Mouse (Mus musculus) induced T-regulatory cell, adult 2 months (primary cell): ENCODE data around the gene Wfdc5.
A peak's percentile ranks its signal among the peaks of the same experiment; 100 is the strongest.
"Not testable (repeated sequence)": the region's sequence is repeated elsewhere in the genome, so short reads cannot be mapped to it uniquely, and the experiment has no call there.

ENCODE experiments used
- DNase-seq: peaks from one replicate; pipeline ENCODE4 v3.0.0-alpha.2; 2012; ENCODE audit warnings: low read depth

Wfdc5 gene

DNA sequence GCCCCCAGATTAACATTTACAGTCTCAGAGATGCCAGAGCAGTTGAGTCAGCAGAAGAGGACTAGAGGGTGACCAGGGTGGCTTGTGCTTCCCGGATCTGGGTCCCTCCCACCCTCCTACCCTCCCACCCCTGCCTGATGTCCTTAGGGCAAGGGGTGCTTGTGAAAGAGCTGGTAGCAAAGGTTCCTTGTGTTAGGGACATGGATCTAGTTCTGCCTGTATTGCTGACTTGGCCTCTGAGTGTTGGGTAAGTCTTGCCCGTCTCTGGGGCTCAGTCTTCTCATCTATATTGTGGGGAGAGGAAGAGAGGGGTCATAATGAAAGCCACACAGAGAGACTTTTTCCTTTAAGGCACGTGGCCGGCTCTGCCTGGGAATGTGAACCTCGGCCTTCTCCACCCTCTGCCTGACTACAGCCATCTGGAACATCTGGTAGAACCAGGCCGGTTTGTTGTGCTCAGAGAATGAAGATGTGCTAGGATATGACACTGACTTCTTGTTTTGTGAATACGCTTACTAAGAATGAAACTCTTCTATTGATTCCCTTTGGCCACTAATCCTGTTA lies at the start of gene Wfdc5:
Gene Wfdc5, minus strand, starts transcription at position 51 of the 564 bp plus-strand sequence.
- DNase-seq: no peak

DNA sequence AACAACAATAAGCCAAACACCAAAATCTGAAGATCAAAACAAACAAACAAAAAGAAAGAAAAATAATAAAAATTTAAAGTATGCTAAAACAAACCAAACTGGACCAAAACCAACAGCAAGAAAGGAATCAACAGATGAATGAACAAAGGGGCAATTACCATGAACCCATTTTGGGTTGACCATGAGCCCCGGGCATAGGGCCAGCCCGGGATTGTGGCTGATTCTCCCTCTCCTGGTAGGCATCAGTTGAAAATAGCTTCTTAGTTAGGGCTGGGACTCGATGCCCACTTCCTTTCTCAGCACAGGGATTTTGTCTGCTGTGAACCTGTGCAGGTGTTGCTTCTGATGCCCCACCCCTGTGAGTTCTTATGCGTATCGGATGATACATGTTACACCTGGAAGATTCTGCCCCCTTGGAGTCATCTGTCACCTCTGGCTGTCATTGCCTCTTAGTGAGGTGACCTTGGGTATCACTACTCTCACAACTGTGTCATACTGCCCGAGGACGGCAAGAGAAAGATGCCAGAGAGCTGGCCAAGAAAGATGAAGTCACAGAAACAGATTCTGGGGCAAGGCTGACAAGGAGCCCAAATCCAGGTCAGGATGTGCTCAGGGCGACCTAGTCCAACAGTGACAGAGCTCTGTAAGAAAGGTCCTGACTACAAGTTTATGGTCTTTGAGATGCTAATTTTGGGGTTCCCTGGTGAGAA lies 46.0 kb upstream of the Wfdc5 start:
- no peak for DNase-seq

DNA sequence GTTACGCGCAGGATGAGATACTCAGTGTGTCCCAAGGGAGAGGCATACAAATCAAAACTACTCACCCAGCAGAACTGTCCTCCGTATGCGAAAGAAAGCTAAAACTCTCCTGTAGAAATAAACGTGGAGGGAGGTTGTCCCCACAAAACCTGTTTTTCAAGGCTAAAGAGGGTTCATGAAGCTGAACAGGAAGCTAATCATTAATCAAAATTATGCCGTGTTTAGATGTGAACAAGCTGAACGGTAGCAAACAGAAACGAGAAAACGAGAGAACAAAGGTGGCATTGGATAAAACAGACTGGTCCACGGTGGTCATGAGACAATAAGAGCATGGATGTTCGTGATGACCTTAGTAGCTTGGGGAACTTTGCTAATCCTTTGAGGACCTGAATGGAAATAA lies 39.0 kb upstream of the Wfdc5 start, which contains the start of gene Wfdc15b:
Gene Wfdc15b, minus strand, starts transcription at position 139 of the 400 bp plus-strand sequence.
- DNase-seq: no peak

DNA sequence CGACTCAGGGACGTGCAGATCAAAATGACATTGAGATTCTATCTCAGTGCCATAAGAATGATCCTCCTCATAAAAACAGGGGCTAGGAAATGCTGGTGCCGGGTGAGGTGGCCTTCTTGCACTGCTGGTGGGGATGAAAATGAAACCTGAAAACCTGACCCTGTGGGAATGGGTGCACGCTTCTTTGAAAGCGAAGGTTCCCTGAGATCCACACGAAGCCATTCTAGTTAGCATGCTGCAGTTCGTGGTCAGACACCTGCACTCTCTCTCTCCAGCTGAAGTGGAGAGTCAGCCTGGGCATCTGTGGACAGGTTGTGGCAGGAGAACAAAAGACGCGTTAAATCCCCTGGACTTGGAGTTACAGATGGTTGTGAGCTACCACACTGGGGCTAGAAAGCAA lies 36.8 kb upstream of the Wfdc5 start:
- DNase-seq: no peak

DNA sequence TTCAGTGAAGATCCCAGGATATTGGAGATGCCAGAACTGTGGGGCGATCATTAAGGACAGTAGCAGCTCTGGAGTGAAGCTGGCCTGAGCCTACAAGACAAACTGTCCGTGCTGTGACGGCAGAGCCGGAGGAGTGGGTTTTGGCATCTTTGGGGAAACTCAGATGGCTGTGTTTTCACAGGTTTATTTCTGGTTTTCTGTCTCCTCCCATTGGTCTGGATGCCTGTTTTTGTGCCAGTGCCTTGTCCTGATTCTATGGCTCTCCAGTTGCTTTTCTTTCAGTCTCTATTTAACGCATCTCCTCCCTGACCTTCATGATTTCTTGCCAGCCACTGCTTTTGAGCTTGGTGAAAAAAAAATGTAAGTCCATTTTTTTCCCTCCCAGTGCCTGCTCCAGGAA lies 30.2 kb upstream of the Wfdc5 start:
- DNase-seq: no peak

DNA sequence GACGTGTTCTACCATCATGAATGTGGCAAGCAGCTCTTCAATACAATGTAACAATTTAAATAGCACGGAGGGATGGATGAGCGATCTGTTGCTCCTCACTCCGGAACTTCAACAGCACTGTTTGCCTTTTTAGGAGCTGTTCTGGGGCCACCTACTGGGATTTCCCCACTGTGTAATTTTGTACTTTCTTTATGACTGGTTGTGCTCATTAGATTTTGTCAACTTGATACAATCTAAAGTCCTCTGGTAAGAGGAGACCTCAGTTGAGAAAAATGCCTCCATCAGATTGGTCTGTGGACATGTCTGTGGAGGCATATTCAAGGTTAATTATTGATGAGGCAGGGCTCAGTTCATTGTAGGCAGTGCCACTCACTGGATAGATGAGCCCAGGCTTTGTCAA lies 28.4 kb upstream of the Wfdc5 start:
- peak; percentile 74 for DNase-seq

DNA sequence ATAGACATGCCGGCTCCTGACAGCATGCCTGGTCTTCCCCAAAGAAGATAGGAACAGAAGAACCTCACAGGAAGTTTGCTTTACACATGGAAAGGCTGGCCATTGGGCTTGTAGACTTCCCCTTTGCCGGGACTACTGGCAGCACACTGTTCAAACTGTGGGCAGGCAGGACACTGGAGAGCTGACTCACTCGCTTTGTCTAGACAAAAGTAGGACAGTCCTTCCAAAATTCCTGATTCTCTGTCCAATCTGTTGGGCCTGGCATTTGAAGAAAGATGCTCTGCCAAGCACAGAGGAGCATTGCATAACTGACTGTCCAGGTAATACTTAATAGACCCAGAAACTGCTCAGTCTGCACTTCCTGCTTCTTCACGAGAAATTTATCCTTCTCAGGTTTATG lies 24.1 kb upstream of the Wfdc5 start:
- no peak for DNase-seq

DNA sequence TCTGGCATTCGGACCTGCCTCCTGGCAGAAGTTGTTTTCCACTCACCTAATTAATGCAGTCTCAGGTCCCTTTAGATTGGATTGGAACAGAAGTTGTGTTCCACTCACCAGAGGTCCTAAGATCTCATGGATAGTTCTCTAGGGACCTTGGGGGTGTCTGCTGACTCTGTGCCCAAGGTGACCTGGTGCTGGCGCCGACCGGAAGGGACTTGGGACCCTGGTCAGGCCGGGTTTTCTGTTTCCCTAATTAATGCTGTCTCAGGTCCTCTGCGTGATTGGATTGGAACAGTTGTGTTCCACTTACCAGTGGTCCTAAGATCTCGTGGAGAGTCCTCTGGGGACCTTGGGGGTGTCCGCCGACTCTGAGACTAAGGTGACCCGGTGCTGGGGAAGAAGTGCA lies 23.5 kb upstream of the Wfdc5 start:
- DNase-seq: not testable (repeated sequence)

DNA sequence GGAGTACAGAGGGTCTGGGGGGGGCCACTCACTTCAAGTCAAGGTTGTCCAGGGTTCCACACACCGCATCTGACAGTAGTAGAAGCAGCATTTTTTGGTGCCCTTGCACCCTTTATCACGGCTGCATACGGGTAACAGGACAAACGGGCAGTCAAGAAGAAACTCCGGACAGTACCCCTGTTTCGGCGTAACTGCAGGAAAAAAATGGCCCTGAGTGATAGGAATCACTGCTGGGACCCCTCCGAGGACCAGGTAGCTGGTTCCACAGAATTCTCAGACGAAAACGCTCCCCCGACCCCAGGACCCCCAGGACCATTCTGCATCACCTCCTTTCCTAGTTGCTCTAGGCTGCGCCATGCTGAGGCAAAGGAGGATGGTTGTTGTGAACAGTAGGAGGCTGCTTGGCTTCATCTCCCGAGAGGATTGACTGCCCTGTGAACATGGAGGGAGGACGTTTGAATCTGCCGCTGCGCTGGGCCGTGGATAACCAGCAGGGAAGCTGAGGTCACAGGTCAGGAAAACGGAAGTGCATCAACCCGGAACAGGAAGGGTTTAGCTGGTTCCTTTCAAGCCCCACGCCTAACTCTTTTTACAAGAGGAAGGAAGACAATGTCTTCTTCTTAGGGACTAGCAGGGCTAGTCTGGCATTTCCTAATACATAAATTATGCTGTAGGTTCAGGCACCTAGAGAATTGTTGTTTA lies 17.2 kb upstream of the Wfdc5 start, which contains the start of gene Wfdc15a:
Gene Wfdc15a, minus strand, starts transcription at position 505 of the 702 bp plus-strand sequence.
- DNase-seq: no peak

DNA sequence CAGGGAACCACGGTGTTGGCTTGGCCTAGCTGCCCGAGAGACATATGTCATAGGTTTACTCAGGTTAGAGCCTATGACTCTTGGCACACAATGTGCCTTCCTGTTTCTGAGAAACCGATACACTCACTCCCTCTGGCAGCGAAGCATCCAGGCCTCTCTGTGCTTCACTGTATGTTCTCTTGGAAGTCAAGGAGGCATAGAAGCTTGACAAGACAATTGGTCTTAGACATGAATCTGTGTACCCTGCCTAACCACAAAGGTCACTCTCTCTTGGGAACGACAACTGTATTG lies 14.1 kb upstream of the Wfdc5 start:
- no peak for DNase-seq

DNA sequence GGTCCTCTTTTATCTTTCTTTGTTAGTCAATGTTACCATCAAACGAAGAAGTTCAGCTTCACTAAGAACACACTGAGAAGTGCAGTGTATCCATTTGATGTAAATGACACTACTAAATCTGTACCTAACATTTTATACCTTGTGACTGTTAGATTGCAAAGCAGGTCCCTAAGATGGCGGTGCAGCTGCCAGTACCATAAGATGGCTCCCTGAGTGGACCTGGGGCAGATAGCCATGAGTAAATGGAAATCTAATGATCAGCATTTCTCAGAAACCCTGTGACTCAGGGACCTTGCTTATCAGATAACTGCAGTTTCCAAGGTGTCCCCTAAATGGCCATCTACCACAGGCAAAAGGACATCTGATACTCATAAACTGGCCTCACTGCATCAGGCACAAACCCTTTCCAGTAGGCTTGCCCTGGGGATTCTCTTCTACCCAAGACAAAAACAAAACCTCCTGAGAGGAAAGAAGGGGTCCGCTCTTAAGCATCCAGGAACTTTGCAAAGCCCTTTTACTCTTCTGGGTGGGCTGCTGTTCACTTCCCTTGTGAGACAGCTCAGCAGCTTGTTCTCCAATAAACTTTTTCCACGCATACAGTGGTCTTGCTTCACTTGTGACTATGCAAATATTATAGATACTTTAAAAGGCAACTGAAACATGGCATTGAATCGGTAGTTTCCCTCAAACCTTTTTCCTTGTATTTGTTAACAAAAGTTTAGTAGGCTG lies 13.6 kb upstream of the Wfdc5 start:
- DNase-seq: no peak

DNA sequence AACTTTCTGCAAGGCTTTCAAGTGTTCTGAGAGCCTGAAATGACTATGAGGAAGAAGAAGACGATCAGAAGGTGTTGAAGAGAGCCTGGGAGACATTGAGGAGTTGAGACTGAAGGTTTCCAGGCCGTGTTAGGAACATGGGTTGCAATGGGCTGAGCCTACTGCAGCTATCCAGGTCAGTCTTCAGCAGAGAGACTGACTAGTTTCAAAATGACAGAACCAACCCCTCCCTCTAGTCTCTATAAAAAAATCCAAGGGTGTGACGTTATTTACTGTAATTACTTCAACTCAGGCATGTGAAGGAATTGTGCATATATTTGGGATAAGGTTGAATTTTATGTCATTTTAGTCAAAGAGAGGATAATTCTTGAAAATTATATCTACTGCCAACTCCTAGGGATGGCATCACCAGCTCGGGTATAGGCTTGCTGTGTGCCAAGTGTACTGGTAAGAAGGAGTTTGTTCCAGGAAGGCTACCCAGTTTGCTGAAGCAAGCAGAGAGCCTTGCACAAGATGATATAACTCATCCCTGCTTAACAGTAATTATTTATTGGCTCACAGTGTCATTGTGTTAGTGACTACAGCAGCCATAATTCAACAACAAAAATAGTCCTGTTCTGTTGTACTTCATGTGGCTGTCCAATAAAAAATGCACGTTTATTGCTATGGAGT lies 12.6 kb upstream of the Wfdc5 start:
- DNase-seq: no peak

DNA sequence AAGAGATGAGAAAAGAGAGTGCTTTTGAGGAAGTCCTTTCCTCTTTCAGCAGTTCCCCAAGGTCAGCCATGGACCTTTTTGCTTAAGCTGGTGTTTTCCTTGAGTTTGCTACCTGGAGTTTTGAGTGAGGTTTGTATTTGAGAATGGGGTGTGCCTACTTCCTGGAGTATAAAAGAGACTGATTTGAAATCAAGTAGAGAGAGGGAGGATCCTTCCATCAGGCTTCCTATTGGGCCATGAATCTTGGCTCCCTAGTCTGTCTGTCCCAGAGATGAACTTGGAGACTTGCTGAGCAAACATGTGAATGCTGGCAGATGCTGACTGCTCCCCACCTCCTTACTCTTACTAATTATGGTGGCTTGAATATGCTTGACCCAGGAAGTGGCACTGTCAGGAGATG lies 9.7 kb upstream of the Wfdc5 start:
- DNase-seq: no peak

DNA sequence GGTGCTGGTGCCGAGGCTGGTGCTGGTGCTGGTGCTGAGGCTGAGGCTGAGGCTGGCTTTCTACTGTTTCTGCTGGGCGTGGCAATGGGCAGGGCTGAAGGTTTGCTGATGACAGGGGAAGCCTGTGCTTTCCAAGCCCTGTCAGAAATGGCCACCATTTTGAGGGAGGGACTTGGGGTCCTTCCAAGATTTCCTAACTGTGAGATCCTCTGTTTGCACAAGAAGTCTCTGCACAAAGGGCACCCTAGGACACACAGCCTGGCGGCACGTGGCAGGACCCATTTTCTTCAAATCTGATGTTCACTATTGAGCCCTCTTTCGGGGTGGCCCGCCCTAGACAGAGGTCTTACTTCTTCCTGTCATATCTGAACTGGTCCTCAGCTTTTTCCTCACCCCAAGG lies 8.0 kb upstream of the Wfdc5 start, which contains the start of gene Wfdc12:
Gene Wfdc12, minus strand, starts transcription at position 33 of the 400 bp plus-strand sequence.
- DNase-seq: no peak

DNA sequence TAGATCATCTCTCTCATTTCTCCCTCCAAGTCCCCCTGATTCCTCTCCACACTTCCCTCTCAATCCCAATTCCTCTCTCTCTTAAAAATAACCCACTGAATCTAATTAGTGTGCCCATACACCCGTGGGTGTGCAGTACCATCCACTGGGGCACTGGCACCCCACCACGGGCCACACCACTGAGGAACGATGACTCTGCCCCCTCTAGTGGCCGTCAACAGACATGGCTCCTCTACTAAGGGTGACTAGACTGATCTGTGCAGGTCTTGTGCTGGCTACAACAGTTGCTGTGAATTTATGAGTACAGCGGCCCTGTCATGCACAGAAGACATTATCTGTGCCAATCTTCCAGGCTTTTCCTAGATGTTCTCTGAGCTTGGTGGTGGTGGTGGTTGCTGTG lies 6.2 kb upstream of the Wfdc5 start:
- DNase-seq: peak; percentile 62

DNA sequence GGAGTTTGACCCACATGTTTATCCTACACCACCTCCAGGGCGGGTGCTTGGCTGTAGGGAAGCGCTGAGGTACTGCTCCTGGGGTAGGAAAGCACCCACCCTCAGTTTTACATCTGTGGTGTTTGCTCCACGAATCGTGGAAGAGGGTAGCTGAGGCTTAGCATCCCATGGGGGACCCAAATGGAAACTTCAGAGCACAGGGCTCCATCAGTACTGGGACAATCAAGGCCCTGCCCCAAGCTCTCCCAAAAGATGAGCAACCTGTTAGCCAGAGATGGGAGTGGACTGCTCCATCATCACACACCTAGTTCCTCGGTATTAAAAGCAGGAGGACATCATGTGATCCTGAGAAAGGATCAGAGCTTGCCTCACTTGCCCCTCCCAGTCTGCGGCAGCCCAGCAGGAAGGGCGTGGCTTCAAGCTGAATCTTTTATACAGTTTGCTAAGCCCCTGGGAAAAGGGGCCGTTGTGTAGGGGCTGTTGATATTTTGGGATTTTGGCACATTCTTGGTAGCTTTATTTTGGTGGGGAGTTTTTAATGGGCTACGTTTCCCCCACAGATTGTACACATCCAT lies 1.7 kb upstream of the Wfdc5 start:
- DNase-seq: peak; percentile 52

DNA sequence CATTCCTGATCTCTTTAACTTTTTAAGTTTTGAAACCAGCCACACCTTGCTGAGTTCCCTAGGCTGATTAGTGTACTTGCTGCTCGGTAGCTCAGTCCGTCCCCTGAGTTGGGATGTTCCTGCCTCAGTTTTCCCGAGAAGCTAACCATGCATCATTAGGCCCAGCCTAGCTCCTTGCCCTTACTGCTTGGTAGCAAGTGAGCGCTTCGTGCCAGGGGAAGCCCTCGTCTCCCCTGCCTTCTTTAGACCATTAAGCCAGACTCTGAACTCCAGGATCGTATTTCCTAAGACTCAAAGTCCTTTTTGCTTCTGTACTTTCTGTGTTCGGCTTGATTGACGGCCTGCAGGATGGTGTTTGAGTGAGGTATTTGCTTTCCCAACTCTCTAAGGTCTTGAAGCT lies 798 bp upstream of the Wfdc5 start:
- DNase-seq: no peak

DNA sequence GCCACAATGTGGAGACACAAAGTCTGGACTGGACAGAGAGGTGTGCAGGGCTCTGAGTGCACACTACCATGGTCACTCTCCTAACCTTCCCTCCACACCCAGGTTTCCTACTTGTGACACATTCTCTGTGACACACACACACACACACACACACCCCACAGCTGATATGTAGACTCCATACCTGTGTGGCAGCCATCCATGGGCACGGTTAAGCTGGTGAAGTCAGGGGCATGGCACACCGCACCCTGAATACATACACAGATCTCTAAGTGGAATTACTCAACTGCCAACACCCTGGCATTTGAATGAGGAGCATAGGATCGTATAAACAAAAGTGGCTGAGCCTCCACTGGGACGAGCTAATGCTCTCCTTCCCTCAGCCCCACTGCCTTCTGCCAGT lies 1.8 kb downstream of the Wfdc5 start:
- DNase-seq: no peak

DNA sequence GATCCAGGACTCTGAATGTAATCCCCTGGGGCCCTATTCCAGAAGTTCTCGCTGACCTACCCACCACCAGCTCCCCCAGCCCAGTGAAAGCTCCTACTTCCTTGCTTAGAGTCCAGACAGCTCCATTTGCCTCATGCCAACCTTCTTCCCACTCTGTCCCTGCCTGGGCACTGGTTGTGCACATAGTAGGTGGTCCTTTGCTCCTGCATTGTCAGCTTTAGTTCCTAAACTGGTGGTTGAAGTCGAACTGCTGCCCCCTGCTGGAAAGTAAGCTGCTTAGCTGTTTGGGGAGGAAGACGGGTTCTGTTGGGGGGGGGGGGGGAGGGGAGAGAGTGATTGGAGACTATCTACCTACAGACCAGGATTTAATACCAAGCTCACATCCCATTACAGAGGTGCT lies 2.4 kb downstream of the Wfdc5 start:
- DNase-seq: peak; percentile 70

DNA sequence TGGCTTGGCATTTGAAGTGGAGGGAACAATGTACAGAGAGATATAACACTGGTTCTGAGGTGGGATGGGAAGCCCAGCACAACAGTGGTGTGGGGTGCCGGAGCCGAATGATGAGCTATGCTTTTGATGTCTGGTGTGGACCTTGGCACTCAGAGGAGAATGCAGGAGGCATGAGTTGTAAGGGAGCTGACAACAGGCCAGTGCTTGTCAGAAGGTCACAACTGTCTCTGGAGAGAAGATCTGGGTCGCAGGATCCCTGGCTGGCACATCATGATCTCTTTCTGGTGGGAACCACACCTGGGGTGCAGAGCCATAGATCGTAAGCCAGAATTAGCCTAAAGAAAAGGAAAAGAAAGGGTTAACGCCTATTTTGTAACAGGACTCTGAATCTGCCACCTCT lies 4.7 kb downstream of the Wfdc5 start:
- no peak for DNase-seq

DNA sequence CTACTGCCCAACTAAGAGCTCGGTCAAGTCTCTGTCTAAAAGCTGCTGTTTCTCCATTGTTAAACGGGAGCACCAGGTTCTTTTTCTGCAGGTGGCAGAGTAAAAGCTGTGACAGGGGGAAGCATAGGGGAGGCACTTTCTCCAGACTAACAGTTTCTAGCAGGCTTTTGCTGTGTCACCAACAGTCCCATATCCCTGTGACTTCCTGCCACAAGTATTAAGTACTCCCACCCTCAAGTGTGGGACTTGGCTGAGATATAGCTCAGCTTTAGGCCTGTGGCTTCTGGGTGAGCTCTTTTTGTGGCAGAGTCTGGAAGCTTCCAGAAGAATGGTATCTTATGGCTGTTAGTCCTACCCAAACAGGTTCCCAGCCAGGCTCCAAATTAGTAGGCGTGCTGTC lies 6.7 kb downstream of the Wfdc5 start:
- DNase-seq: no peak
